ENCODE assay signal across 18 mouse cellular contexts in the genomic region with DNA sequence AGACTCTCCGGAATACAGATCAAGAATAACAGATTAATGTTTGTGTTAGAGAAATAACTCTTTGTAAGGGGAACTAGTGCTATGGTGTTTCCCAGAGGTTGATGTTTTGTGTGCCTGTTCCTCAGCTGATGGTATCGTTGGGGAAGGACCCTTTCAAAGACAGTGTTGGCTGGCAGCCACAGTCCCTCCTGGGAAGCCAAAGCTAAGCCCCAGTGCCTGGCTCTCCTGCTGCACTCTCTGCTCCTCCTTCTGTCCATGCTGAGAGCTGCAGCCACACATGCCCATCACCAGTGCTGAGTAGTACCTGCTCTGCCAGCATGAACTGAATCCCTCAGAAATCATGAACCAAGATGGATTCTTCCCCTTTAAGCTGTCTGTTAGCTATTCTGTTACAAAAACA. TPM values are rescaled to one million over a fixed set of nuclear protein-coding genes. Genes with fewer than 3 reads are reported as not detected.
A peak's percentile ranks its signal among the peaks of the same experiment; 100 is the strongest.
DNase-seq lines count a peak whose midpoint lies in the region; ATAC-seq lines count a peak whose summit lies in the region.
"Had no signal": no experiment of that assay in that cellular context is flagged by ENCODE, and none has a peak within 500 bp of the region (broad histone marks: within the 10 kb centered on the region; RNA-seq: fewer than 3 reads in every experiment).

No protein-coding gene starts in this region.

- no peak for ATAC-seq in cerebellum, adult (ENCODE audit: insufficient number of reproducible peaks, low FRiP score, low TSS enrichment)
- ATAC-seq: forebrain, embryonic 13.5 days had no signal

- intact Hi-C loops in left cerebral cortex, postnatal 4 days (cut with DNase I) = no loop called here
- intact Hi-C loops in left cerebral cortex, postnatal 25 days (cut with DNase I) = no loop called here

- peak; percentile 33 to 54 for DNase-seq in cerebellum, postnatal 10 days
- peak; percentile 46 for DNase-seq in left cerebral cortex, postnatal 4 days
- DNase-seq in left cerebral cortex, postnatal 25 days (ENCODE audit: low spot score in 2 of 2) = no peak
- DNase-seq in 3T3-L1 (ENCODE audit: low read depth, low spot score) = peak; percentile 18
- peak; percentile 9 for DNase-seq in R1 (ENCODE audit: low read depth, low spot score)
- DNase-seq in frontal cortex, postnatal 36 days (ENCODE audit: low spot score in 2 of 2) = no peak
- DNase-seq in ovary, postnatal 36 days (ENCODE audit: low spot score) = no peak
- DNase-seq: adrenal gland, postnatal 25 days; cerebellum, adult 2 months; gastrocnemius, adult 2 months; heart, postnatal 14 days; kidney, postnatal 36 days; retina, postnatal 1 day; right cerebral cortex, postnatal 4 days had no signal

RNA-seq across cellular contexts. Expression of gene Rsrc1, which starts 26.1 kb away (rescaled TPM):
- total RNA-seq in left cerebral cortex, postnatal 4 days (2021) = 10 to 100 TPM; 30.2 to 31.4 TPM
- total RNA-seq in left cerebral cortex, postnatal 25 days (2021) = 10 to 100 TPM; 31.0 to 31.1 TPM

RNA-seq across cellular contexts. Expression of gene Shox2, which starts 26.4 kb away (rescaled TPM):
- total RNA-seq in left cerebral cortex, postnatal 4 days (2021) = under 1 TPM in 1 of 2 experiments, not detected in 1; 0.76 TPM
- total RNA-seq in left cerebral cortex, postnatal 25 days (2021) = under 1 TPM in 1 of 2 experiments, not detected in 1; 0.73 TPM
- total RNA-seq: left cerebral cortex, adult 18-20 months; liver, adult 2 months had no signal

Comparison
In these comparisons a context has a peak if more than half of its experiments do, and no peak if none do; other contexts are left out.
1. DNase-seq: peak in cerebellum, postnatal 10 days (2 of 2), left cerebral cortex, postnatal 4 days (single experiment), 3T3-L1 (single experiment) and R1 (single experiment); none in left cerebral cortex, postnatal 25 days (0 of 2), frontal cortex, postnatal 36 days (0 of 2) and ovary, postnatal 36 days (single experiment).